Mouse (Mus musculus): ENCODE measurements at regions not wholly inside any gene's neighbourhood (a gene's known extent, or its start where the extent isn't known, plus 50 kb on each side); places are given as distances from the start of the nearest gene placed in this dataset.

- TF ChIP-seq POLR2A (IDR thresholded peaks at IDR 0.05; ENCODE audit: borderline replicate concordance, extremely low read depth, insufficient read depth, insufficient read length, poor library complexity, severe bottlenecking): no peak
- no peak for TF ChIP-seq CTCF (IDR thresholded peaks at IDR 0.05; ENCODE audit: borderline replicate concordance, extremely low read depth, insufficient read depth, insufficient read length)
These were observed 221.8 kb upstream of the Btg1 start for GRCm38 (mm10) chr10:96395017-96395416.
